Mouse (Mus musculus) layer of hippocampus, adult 11-12 months (tissue): ENCODE results near the gene Gpr155.
A peak's percentile ranks its signal among the peaks of the same experiment; 100 is the strongest.

Experiments
- DNase-seq: peaks from one replicate; pipeline ENCODE4 v3.0.0; 2022; ENCODE audit warnings: low spot score

The Gpr155 gene

DNA sequence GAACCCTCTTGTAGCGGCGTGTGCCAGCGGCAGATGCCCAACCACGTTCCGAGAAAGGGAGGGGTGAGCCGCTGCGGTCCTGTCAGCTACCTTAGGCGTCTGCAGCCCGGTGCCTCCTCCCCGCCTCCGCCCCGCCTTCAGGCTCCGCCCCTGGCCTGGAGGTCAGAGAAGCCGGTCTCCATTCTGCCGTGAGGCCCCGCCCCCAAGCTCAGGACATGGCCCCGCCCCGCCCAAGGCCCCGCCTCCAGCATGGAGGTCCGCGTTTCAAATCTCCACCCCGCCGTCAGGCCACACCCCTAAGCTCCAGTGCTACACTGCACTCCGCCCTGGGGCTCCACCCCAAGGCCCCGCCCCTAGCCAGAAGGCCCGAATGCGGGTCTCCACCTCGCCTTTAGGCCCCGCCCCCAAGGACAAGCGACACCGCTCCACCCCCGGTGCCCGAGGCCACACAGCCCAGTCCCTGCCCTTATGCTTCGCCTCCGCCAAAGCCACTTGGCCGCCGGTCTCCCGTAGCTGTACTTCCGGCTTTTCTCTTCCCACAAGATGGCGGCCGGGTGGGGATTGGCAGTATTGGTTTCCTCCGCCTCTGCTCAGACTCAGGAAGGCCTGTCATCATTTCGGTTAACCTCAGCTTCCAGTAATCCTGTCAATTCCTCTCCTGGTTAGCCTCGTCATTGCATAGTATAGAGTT is at the start of gene Gpr155:
Gene Gpr155, minus strand, starts transcription at position 217 of the 691 bp plus-strand sequence.
- peak; percentile 99 for DNase-seq

GRCm38 (mm10) chr2:73435847-73436246 is 49.5 kb upstream of the Gpr155 start:
- DNase-seq = no peak

GRCm38 (mm10) chr2:73431959-73432396 is 45.6 kb upstream of the Gpr155 start:
- DNase-seq = no peak

- peak; percentile 45 for DNase-seq
These were observed 42.6 kb upstream of the Gpr155 start for GRCm38 (mm10) chr2:73428803-73429468.

DNA sequence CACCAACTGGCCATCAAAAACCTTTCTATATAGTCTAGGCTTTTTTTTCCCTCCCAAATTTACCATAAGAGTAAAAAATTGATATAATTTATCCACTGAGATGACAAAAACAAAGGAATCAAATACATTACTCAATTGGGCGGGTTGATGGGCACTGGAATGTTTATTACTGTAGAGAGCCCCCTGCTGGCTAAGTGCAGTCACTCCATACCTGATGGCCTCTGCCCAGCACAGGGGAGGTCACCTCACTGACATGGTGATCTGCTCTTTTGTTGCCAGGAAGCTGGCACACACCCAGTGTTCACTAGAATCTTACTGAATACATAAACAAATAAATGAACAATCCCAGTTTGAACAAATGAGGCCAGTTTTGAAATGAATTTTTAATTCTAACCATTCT is 40.9 kb upstream of the Gpr155 start:
- peak; percentile 33 for DNase-seq

GRCm38 (mm10) chr2:73425822-73426221 is 39.5 kb upstream of the Gpr155 start:
- no peak for DNase-seq

GRCm38 (mm10) chr2:73419730-73420129 is 33.4 kb upstream of the Gpr155 start:
- no peak for DNase-seq

DNA sequence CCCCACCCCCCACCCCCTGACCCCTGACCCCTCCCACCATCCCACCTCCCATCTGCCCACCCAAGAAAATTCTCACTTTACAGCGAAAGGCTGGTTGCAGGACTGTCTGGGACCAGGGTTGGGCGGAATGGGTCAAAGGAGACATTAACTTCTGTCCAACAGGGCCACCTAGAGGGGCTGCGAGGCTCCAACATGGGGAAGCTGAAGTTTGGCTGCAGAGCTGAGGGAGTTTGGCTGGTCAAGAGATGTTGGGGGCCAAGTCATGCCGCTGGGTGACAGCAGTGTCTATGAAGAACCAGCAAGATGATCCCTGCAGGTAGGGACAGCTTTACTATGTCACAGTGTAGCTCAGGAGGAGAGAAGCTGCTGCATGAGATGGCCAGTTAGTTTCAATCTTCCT is 32.9 kb upstream of the Gpr155 start:
- DNase-seq = peak; percentile 50

- no peak for DNase-seq
These were observed 29.5 kb upstream of the Gpr155 start for GRCm38 (mm10) chr2:73415892-73416291.

DNA sequence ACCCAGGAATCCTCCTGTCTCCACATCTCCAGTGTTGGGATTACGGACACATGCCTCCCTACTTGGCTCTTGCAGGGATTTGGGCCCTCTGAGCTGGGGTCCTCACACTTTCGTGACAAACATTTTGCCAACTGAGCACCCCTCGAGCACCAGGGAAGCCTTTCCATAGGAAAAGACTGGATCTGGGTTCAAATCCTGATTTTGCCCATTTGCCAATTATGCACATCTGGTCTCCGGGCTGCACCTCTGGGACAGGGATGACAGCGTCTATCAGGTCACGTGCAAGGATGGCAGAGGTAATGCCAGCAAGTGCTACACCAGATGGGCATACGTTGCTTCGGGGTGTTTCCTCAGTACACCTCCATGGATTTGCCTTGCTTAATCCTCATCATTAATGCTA is 23.7 kb upstream of the Gpr155 start:
- DNase-seq = no peak

GRCm38 (mm10) chr2:73407662-73408061 is 21.3 kb upstream of the Gpr155 start:
- no peak for DNase-seq

GRCm38 (mm10) chr2:73406336-73406915 is 20.1 kb upstream of the Gpr155 start:
- no peak for DNase-seq

GRCm38 (mm10) chr2:73404980-73405379 is 18.6 kb upstream of the Gpr155 start:
- DNase-seq = no peak

- no peak for DNase-seq
These were observed 18.1 kb upstream of the Gpr155 start for GRCm38 (mm10) chr2:73404442-73404841.

DNA sequence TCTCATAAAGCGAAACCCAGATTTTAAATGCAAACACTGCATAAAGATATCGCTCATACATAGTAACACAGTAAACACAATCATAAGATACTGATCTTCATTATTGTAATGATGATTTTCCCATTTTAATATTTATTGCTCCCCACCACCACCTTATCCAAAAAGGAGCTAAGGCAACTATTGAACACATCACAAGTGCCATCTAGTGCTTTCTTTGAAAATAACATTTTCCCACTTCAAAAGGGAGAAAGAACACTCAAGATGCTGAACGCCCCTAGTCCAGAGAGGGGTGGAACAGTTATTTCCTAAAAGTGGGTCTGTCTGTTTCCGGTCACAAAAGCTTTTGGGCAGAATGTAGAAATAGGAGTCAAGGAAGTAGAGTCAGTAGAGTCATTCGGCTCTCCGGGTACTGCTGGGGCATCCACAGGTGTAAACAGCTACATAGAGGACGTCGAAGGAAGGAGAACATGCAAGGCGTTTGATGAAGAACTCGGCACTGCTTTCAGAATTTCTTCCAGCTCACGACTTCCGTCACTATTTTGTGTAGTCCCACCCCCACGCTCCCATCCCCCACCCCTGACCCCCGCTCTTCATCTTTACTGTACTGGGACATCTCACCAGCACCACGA is 17.1 kb upstream of the Gpr155 start:
- DNase-seq = no peak

DNA sequence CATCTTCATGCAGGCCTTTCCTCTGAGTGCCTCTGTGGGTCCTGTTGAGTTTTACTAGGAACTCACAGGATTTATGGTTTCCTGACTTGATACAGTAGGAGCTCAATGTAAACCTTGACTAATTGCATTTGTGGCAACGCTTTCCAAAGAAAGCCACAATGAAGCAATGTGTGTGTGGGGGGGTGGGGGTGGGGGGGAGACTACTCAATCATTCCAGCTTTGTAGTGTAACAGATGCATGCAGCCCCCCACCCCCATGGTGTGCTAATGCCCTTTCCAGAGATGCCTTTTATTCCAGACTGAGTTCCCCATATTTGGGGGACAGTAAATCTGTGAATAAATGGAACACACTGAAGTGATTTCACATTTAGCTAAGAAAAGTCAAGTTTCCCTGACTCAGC is 15.3 kb upstream of the Gpr155 start:
- DNase-seq = no peak

DNA sequence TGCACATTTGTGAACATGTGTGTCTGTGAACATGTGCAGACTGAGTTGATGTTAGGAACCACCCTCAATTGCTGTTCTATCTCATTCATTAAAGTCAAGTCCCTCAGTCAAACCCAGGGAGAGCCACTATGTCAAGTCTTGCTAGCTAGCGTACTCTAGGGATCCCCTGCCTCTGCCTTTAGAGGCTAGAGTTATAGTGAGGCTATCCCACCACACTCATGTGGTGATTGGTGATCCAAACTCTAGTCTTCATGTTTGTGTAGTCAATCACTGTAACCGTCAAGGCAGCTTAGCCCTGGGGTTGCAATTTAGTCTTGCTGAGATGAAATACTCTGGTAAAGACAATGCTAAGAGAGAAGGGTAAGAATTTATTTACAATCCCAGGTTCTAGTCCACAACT is 11.1 kb upstream of the Gpr155 start:
- DNase-seq = no peak

- DNase-seq = no peak
These were observed 10.5 kb upstream of the Gpr155 start for GRCm38 (mm10) chr2:73396828-73397325.

GRCm38 (mm10) chr2:73395516-73395915 is 9.1 kb upstream of the Gpr155 start:
- no peak for DNase-seq

DNA sequence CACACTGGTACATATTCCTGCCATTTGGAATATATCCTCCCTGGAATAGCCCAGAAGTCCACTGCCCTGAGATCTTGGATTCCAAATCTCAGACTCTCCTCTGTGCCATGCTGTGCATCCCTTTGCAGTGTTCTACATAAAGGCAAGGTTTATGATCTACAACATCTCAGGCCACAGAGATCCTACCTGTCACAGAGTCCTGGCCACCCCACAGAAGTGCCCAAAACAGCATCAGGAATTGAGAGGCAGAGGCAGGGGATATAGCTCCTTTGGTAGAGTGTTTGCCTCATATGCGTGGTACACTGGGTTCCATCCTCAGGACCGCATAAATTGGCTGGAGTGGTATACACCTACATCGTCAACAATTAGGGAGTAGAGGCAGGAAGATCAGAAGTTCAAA is 8.1 kb upstream of the Gpr155 start:
- DNase-seq = no peak

DNA sequence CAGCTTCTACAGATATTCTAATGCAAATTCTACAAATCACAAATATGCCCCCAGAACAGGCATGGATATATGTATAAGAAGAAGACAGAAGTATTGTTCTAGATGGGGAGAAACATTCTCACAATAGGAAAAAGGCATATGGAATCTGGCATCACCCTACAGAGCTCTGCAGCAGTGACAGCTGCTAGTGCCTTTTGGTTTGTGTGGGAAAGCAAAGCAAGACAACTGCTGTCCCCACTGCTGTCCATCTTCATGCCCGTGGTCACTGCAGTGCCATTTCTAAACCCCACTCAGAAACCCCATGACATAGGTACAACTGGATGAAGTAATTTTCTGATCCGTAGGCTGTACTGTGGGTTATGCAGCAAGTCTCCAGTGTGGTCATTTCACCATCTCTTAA is 6.4 kb upstream of the Gpr155 start:
- no peak for DNase-seq

DNA sequence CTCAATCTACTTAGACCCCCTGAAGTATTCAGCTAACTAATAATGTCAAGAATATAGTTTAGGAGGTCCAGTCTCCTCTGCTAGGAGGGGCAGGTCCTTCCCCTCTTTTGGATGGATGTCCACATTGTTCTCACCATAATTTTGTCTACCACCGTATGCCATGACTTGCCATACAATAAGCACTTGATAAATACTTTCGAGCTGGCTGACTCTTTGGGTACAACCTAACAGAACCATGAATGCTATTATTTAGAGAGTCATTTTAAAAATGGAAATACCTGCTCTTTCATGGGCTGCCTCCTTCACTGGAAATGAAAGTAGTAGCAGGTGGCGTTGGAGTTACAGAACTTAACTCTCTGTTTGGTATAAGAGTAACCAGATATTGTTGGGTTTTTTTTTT is 3.6 kb upstream of the Gpr155 start:
- no peak for DNase-seq

DNA sequence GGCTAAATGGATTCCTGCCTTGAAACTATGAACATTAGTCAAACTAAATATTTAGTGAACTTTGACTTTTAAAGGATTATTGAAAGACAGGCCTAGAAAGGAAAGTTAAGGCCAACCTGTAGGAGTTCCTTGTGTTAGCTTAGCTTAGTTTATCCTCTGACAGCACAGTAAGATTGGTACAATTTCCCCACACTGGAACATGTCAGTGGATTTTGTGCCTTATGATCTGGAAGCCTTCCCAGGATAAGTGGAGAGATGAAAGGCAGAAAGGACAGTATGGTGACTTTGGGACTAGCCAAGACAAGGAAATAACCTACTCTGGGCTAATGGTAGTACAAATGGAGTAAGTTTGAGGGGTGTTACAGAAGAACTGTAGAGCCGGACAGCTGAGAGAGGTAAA is 1.4 kb upstream of the Gpr155 start:
- no peak for DNase-seq
